Mouse (Mus musculus) adrenal gland, adult 18-20 months (tissue): ENCODE results near the gene Usp2. TPM values are rescaled to one million over a fixed set of nuclear protein-coding genes. Genes with fewer than 3 reads are reported as not detected.

ENCODE experiments used
- DNase-seq, 2 experiments: peaks; one replicate each; pipeline ENCODE4 v3.0.0; 2021 to 2022; ENCODE audit warnings: low spot score in 2 of 2
- total RNA-seq, 2 experiments: library from RNA; stranded (reverse); gene quantifications; 1 replicate in 1 of 2; 2 replicates in 1 of 2; pipeline ENCODE4 v1.2.3; 2021

Gene Usp2
- total RNA-seq, 2 experiments from 2014 or later: 36.4 to 40.9 TPM

- no peak for DNase-seq
Measured at GRCm38 (mm10) chr9:44115599-44115998, 48.8 kb downstream of the Usp2 start.

DNA sequence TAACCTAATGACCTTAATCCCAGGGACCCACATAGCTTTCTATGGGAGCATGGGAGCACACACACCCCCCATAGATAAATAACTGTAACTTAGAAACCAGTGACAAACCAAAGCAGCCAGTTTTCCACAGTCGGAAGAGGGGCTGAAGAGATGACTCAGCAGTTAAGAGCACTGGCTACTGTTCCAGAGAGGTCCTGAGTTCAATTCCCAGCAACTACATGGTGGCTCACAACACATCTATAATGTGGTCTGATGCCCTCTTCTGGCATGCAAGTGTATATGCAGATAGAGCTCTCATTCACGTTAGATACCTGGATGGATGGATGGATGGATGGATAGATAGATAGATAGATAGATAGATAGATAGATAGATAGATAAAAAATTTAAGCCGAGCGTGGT lies 49.4 kb downstream of the Usp2 start:
- DNase-seq: no peak

DNA sequence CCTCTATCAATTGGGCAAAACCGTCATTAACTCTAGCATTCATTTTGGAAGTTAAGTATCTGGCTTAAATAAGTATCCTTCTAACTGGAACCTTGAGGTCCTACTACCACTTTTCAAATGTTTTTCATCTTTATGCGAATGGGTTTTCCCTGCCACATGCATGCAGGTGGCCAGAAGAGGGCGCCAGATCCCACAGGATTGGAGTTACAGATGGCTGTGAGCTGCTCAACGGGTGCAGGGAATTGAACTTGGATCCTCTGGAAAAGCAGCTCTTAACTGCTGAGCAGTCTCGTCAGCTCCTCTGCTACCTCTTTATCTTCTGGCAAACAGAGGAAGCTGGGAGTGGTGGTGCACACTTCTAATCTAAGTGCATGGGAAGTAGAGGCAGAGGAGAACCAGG lies 52.2 kb downstream of the Usp2 start:
- peak in 1 of 2 experiments; percentile 69 for DNase-seq

DNA sequence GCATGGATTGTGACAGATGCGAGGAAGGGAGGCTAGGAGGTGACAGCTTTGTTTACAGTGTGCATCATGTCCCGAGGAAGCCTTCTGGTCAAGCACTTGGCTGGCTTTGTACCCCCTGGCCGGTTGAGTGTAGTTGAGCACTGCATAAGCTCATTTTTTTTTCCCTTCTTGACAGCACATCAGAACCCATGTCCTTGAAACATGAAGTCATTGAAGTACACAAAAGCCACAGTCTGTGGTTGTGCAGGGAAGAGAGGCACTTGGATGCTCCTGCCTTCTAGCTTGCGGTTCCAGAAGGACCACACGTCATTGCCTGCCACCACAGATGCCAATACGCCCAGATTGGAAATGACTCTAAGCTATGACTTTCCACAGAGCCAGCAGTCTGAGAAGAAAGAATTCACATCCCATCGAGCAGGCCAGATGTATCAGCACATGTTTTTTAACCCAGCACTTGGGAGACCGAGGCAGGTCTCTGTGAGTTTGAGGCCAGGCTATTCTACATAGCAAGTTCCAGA lies 53.2 kb downstream of the Usp2 start:
- no peak for DNase-seq

DNA sequence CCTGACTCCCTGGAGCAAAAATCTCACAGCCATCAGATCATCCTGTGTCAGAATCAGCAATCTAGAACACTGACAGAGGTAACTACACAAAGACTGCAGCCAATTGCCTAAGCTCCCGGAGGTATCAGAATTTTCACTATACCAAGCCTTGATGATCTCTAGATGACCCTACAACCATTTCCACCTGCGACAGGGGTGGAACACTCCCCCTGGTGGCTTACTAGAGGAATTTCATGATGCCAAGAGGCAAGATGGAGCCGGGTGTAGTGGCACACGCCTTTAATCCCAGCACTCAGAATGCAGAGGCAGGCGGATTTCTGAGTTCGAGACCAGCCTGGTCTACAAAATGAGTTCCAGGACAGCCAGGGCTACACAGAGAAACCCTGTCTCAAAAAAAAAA lies 57.5 kb downstream of the Usp2 start:
- no peak for DNase-seq

- no peak for DNase-seq
Measured at GRCm38 (mm10) chr9:44125026-44125425, 58.2 kb downstream of the Usp2 start.

DNA sequence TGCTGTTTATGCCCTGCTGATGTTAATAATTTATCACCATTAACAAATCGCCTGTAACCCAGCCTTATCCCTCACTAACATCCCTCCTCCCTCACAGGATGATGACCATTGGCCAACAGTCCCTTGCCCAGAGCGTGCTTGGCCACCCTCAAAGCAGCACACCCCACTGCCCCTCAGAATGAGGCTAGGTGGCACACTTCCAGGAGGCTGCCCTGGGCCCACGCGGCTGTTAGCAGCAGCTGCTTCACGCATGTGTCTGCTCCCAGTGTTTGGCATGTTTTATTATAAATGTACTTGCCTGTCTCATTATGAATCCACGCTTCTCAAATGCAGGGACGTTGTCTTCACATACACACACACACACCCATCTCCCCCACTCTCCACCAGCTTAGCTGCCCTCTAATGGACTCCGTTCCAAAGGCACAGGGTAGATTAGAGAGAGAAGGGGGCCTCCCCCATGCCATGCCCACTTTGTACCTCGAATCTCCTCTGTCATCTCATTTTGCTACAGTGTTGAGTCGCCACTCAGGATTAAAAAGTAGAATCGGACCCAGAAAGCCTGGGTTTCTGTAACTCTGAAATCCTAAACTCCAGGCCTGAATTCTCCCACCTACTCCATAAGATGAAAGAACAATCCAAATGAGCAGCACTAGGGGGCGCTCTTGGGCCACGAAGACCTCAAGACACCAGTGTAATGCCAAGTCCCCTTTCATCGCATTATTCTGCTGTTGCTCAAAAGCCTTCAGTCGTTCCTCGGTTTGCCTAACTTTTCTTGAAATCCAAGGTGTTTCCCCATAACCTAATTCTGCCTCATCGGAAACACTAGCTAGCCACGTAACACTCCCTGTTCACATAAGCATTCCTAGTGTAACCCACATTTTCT lies 59.0 kb downstream of the Usp2 start:
- peak; percentile 83 to 87 for DNase-seq

DNA sequence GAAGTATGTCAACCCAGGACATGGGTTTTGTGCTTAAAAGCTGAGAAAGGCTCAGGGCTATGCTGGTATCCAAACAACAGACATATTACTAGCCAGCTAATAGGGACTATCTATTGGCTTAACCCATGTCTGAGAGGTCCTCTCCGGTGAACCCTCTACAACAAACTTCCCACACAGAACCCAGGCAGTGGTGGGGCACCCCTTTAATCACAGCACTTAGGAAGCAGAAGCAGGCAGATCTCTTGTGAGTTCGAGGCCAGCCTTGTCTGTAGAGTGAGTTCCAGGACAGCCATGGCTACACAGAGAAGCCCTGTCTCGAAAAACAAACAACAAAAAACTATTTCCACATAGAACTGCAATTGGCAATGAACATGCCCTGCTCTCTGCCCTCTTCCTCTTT lies 59.9 kb downstream of the Usp2 start:
- DNase-seq: no peak

- no peak for DNase-seq
Measured at GRCm38 (mm10) chr9:44127351-44127801, 60.6 kb downstream of the Usp2 start.

GRCm38 (mm10) chr9:44129633-44130032 lies 62.8 kb downstream of the Usp2 start:
- no peak for DNase-seq

DNA sequence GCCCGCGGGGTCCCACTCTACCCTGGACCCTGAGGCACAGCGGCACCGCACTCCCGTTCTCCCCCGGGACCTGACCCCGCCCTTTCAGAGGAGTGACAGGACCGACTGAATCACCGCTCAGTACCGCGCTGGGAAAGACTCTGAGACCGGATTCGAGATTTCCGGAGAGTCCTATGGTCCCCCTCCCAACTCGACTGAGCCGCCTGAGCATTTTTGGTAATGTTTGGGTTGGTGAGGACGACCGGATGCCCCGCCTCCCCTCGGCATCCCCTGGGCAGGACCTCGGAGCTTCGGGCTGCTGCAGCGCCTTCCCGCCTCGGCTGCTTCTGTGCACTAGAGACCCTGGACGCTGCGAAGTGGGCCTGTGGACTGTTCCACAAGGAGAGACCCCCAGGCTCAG lies 63.2 kb downstream of the Usp2 start:
- DNase-seq: peak; percentile 58 to 69

DNA sequence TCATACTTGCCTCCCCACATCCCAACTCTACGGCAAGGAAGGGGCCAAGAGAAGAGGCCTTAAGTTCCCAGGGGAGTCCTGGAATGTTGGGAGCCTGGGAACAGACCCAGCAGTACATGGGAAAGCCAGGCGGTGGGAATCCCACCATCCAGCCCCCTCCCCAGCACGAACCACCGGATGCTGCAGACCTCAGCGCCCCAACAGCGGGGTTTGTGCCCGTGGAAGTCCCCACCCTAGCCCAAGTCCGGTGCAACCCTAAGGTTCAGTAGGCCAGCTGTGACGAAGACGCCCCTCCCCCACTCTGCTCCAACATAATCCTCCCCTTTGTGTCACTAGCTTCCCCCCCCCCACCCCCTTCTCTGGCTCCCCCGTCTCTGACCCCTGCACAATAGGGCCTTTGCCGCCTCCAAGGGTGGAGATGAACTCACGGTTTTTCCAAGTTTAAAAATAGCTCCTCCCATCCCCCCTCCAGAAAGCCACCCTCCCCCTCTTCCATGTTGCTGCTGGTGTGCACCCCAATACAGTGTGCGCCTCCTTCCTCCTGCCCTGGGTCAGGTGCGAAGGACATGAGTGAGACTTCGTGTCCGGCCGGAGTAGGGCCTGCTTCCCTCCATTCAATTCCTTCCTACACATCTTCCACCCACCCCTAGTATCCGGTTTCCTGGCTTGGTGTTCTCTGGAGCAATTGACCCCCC lies 63.9 kb downstream of the Usp2 start:
- DNase-seq: no peak

DNA sequence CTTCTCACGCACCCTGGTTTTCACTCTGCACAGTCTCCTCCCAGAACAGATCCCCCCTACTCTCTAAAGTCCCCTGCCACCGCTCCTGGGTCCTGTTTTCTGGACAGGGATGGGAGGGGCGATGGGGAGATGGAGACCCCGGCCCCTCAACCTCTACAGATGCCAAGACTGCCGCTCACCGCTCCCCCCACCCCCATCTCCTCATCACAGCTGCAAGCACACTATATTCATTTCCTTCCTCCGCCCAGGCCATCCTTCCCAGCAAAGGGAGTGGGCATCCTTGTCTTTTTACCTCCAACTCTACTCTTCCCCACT lies 64.4 kb downstream of the Usp2 start:
- no peak for DNase-seq

DNA sequence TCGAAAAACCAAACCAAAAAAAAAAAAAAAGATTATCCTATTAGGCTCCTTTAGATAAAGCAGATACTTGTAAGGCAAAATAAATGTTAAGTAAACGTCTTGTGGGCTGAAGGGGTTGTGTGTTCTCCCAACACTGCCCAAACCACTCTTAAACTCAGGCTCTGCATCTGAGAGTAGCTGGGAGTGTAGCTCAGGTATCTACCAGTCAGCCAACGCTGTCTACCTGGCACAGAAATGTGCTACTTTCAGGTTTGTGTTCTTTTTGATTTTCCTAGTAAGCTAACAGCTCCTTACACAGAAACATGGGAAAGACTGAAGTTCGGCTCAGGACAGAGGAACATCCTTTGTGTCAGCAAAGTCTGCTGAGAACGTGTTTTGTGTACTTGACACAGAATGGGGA lies 65.4 kb downstream of the Usp2 start:
- DNase-seq: no peak

GRCm38 (mm10) chr9:44133287-44133686 lies 66.5 kb downstream of the Usp2 start:
- no peak for DNase-seq

GRCm38 (mm10) chr9:44134101-44134850 lies 67.5 kb downstream of the Usp2 start, which contains the start of gene Mcam:
Gene Mcam, plus strand, starts transcription at chr9:44134469.
- DNase-seq: peak; percentile 72 to 77

DNA sequence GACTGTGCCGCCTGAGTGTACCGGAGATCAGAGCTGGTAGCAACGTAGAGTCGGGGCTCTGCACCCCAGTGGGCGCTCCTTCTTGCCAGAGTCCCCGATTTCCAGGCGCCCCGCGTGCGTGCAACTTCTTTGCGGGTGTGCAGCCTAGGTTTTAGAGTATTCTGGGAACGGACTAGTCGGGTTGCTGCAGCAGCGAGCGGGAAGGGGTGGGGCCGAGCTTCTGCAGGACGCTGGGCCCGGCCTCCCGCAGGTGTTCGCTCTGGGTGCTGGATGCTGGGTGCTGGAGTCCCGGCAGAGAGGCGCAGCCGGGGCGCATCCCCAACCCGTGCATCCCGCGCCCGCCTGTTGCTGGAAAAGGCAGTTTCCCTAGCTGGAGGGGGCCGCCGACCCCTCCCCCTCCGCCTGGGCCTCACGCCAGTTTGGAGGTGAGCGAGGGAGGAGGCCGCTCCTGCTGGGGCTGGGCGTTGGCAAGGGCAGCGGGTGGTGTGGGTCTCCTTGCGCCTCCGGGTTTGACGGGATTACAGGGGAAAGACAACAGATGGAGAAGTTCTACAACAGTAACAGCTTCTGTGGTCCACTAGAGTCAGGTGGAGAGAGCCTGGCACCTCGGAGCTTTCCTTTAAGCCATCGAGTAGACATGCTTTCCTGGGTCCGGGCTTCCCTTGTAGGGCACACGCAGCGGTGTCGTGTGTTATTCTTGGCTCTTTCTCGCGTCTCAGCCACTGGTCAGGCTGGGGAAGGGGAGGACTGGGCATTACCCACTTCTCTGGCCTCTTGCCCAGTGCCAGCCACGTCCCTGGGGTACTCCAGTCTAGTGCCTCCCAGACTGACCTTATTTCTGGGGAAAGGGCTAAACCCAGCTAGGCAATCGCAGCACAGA lies 68.3 kb downstream of the Usp2 start:
- peak in 1 of 2 experiments; percentile 64 for DNase-seq

DNA sequence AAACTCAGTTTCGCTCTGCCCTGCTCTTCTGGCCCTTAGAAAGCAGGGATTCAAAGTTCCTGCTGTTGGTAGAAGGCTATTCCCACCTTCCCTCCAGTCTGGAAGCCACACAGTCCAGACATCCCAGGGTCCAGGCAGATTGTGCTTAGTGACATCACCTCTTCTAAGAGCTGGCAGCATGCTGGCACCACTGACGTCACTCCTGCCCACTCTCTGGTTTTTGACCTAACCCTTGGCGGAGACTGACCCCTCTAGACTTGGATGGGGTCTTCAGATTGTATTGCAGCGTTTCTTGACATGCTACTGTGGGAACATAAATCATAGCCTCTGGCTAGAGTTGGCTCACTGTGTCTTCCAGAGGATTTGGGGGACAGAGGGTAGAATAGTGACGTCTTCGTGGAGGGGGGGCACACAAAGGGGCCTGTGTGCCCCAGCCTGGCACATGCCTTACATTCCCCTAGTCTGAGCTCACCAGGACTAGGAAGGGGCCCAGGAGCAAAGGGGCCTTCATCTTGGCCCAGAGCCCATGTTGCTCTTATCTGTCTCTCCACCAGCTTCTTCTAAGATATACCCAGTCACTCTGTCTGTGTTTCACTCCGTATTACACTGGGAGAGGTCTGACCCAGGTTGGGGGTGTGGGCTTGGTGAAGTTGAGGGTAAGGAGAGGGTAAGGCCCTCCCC lies 69.0 kb downstream of the Usp2 start:
- no peak for DNase-seq

DNA sequence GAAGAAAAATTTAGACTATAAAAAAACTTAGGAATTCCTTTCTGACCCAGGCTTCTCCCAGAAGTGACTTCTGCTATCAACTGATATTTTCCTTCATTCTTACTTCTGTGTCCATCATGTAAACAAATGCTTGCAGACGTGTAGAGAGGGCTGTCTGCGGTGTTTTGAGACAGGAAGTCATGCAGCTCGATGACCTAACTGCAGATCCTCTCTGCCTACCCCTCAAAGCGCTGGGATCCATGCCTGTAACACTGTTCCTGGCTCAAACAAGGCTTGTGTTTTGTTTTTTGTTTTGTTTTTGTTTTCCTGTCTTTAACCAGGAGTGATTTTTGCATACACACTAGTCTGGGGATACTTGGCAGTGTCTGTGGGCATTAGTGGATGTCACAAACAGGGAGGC lies 71.0 kb downstream of the Usp2 start:
- DNase-seq: no peak

GRCm38 (mm10) chr9:44141951-44142350 lies 75.1 kb downstream of the Usp2 start:
- no peak for DNase-seq
